Mouse (Mus musculus) MEL (cell line): ENCODE measurements at regions not wholly inside any gene's neighbourhood (a gene's known extent, or its start where the extent isn't known, plus 50 kb on each side); places are given as distances from the start of the nearest gene placed in this dataset.

Source experiments
- DNase-seq: peaks from one replicate; pipeline ENCODE4 v3.0.0; 2011; ENCODE audit warnings: low read depth, low spot score
- H3K27ac ChIP-seq: 2 replicates; pipeline ENCODE4 v1.5.1; 2012; ENCODE audit warnings: low read depth, mild to moderate bottlenecking, control low read depth, low read length, moderate library complexity; ENCODE audit not compliant: control insufficient read depth
- H3K27me3 ChIP-seq, 2 experiments: fragments of 150-350 bp in 1 of 2; sonication (generic) in 1 of 2; 2 replicates each; pipeline ENCODE4 v1.6.1; 2012; ENCODE audit warnings: low read length in 2 of 2, mild to moderate bottlenecking in 2 of 2, improper control_type of control experiment in 1 of 2, moderate library complexity in 1 of 2; ENCODE audit not compliant: insufficient read depth in 2 of 2, control insufficient read depth in 1 of 2
- H3K36me3 ChIP-seq, 2 experiments: 2 replicates each; pipeline ENCODE4 v1.6.1; 2012 to 2014; ENCODE audit warnings: low read length in 2 of 2, improper control_type of control experiment in 1 of 2, inconsistent platforms in 1 of 2, mild to moderate bottlenecking in 1 of 2; ENCODE audit not compliant: insufficient read depth in 2 of 2, control insufficient read depth in 1 of 2
- H3K4me1 ChIP-seq, 2 experiments: fragments of 150-350 bp in 1 of 2; sonication (generic) in 1 of 2; 2 replicates each; pipeline ENCODE4 v1.6.1; 2012; ENCODE audit warnings: low read length in 2 of 2, improper control_type of control experiment in 1 of 2, mild to moderate bottlenecking in 1 of 2; ENCODE audit not compliant: insufficient read depth in 2 of 2, control insufficient read depth in 1 of 2
- H3K4me3 ChIP-seq, 2 experiments: fragments of 150-350 bp in 1 of 2; sonication (generic) in 1 of 2; 2 replicates each; pipeline ENCODE4 v1.5.1; 2012; ENCODE audit warnings: low read depth in 2 of 2, low read length in 2 of 2, mild to moderate bottlenecking in 2 of 2, moderate library complexity in 2 of 2, control low read depth in 1 of 2, improper control_type of control experiment in 1 of 2; ENCODE audit not compliant: control insufficient read depth in 1 of 2, insufficient read depth in 1 of 2
- H3K79me2 ChIP-seq: 2 replicates; pipeline ENCODE4 v1.6.1; 2012; ENCODE audit warnings: mild to moderate bottlenecking, low read length, moderate library complexity; ENCODE audit not compliant: control insufficient read depth, poor library complexity, insufficient read depth
- H3K9ac ChIP-seq: 2 replicates; pipeline ENCODE4 v1.6.1; 2012; ENCODE audit warnings: low read depth, mild to moderate bottlenecking, control low read depth, low read length, moderate library complexity; ENCODE audit not compliant: control insufficient read depth, poor library complexity, severe bottlenecking
- H3K9me3 ChIP-seq: fragments of 150-350 bp; sonication (generic); replicated peaks from 2 replicates; pipeline ENCODE4 v1.6.1; 2012; ENCODE audit warnings: mild to moderate bottlenecking, low read length, improper control_type of control experiment, moderate library complexity; ENCODE audit not compliant: insufficient read depth
- CHD1 ChIP-seq: IDR thresholded peaks from 2 replicates; pipeline ENCODE4 v1.6.1; 2012; ENCODE audit warnings: low read depth, mild to moderate bottlenecking, inconsistent platforms, low read length, improper control_type of control experiment
- CHD2 ChIP-seq: IDR thresholded peaks from 2 replicates; pipeline ENCODE4 v1.6.1; 2011; ENCODE audit warnings: low read length, improper control_type of control experiment
- CTCF ChIP-seq, 3 experiments: IDR thresholded peaks in 2 of 3; conservative IDR thresholded peaks in 1 of 3; 2 replicates each; pipeline ENCODE4 v1.5.1; 2011 to 2012; ENCODE audit warnings: low read length in 3 of 3, low read depth in 2 of 3, mild to moderate bottlenecking in 2 of 3, improper control_type of control experiment in 1 of 3, inconsistent platforms in 1 of 3, mixed read lengths in 1 of 3, moderate library complexity in 1 of 3; ENCODE audit not compliant: control insufficient read depth in 1 of 3, insufficient read depth in 1 of 3, poor library complexity in 1 of 3, severe bottlenecking in 1 of 3
- ELF1 ChIP-seq: IDR thresholded peaks from 2 replicates; pipeline ENCODE4 v1.6.1; 2014; ENCODE audit warnings: low read depth, mild to moderate bottlenecking, inconsistent platforms, low read length, improper control_type of control experiment, moderate library complexity
- ETS1 ChIP-seq: IDR thresholded peaks from 2 replicates; pipeline ENCODE4 v1.6.1; 2012; ENCODE audit warnings: low read depth, mild to moderate bottlenecking, inconsistent platforms, low read length, improper control_type of control experiment, moderate library complexity
- MAX ChIP-seq: IDR thresholded peaks from 2 replicates; pipeline ENCODE4 v1.6.1; 2011; ENCODE audit warnings: low read length, improper control_type of control experiment
- MAZ ChIP-seq: IDR thresholded peaks from 2 replicates; pipeline ENCODE4 v1.6.1; 2012; ENCODE audit warnings: low read depth, mild to moderate bottlenecking, inconsistent platforms, low read length, improper control_type of control experiment
- MEF2A ChIP-seq: IDR thresholded peaks from 2 replicates; pipeline ENCODE4 v1.6.1; 2014; ENCODE audit warnings: low read depth, mild to moderate bottlenecking, inconsistent platforms, low read length, improper control_type of control experiment; ENCODE audit not compliant: poor library complexity, insufficient replicate concordance, severe bottlenecking; ENCODE audit errors: extremely low read depth
- MXI1 ChIP-seq: IDR thresholded peaks from 2 replicates; pipeline ENCODE4 v1.6.1; 2011; ENCODE audit warnings: mild to moderate bottlenecking, low read depth, low read length, improper control_type of control experiment
- MYB ChIP-seq: IDR thresholded peaks from 2 replicates; pipeline ENCODE4 v1.6.1; 2011; ENCODE audit warnings: mild to moderate bottlenecking, low read depth, low read length, improper control_type of control experiment
- MYC ChIP-seq: IDR thresholded peaks from 2 replicates; pipeline ENCODE4 v1.6.1; 2011; ENCODE audit warnings: low read depth, mild to moderate bottlenecking, low read length, improper control_type of control experiment, moderate library complexity
- NELFE ChIP-seq: IDR thresholded peaks from 2 replicates; pipeline ENCODE4 v1.6.1; 2011; ENCODE audit warnings: low read depth, low read length, improper control_type of control experiment
- NRF1 ChIP-seq: IDR thresholded peaks from 2 replicates; pipeline ENCODE4 v1.6.1; 2014; ENCODE audit warnings: low read depth, mild to moderate bottlenecking, inconsistent platforms, low read length, improper control_type of control experiment, moderate library complexity; ENCODE audit not compliant: poor library complexity, insufficient read depth, severe bottlenecking
- POLR2AphosphoS2 ChIP-seq: IDR thresholded peaks from 2 replicates; pipeline ENCODE4 v1.6.1; 2011; ENCODE audit warnings: low read length, improper control_type of control experiment
- RAD21 ChIP-seq: IDR thresholded peaks from 2 replicates; pipeline ENCODE4 v1.6.1; 2011; ENCODE audit warnings: mild to moderate bottlenecking, low read depth, low read length, improper control_type of control experiment
- RCOR1 ChIP-seq: IDR thresholded peaks from 2 replicates; pipeline ENCODE4 v1.6.1; 2012; ENCODE audit warnings: low read depth, mild to moderate bottlenecking, inconsistent platforms, low read length, improper control_type of control experiment
- SIN3A ChIP-seq: IDR thresholded peaks from 2 replicates; pipeline ENCODE4 v1.6.1; 2012; ENCODE audit warnings: low read length, improper control_type of control experiment, inconsistent platforms
- TCF12 ChIP-seq: IDR thresholded peaks from 2 replicates; pipeline ENCODE4 v1.6.1; 2014; ENCODE audit warnings: low read depth, mild to moderate bottlenecking, inconsistent platforms, low read length, improper control_type of control experiment, moderate library complexity
- USF1 ChIP-seq: IDR thresholded peaks from 2 replicates; pipeline ENCODE4 v1.6.1; 2014; ENCODE audit warnings: low read depth, mild to moderate bottlenecking, inconsistent platforms, low read length, improper control_type of control experiment, moderate library complexity
- USF2 ChIP-seq, 2 experiments: IDR thresholded peaks; 2 replicates each; pipeline ENCODE4 v1.6.1; 2011 to 2012; ENCODE audit warnings: improper control_type of control experiment in 2 of 2, low read length in 2 of 2, borderline replicate concordance in 1 of 2, inconsistent platforms in 1 of 2, low read depth in 1 of 2, mild to moderate bottlenecking in 1 of 2; ENCODE audit not compliant: insufficient read depth in 1 of 2
- ZNF384 ChIP-seq: IDR thresholded peaks from 2 replicates; pipeline ENCODE4 v1.6.1; 2012; ENCODE audit warnings: low read depth, mild to moderate bottlenecking, inconsistent platforms, low read length, improper control_type of control experiment

GRCm38 (mm10) chr14:120632771-120633170 is 154.5 kb downstream of the Rap2a start:
- H3K27ac ChIP-seq, result no peak overlapping the region
- no peaks in the 10 kb centered on the region for H3K27me3 ChIP-seq
- no peaks in the 10 kb centered on the region for H3K79me2 ChIP-seq
- no peak for DNase-seq
- no peak overlapping the region for H3K4me3 ChIP-seq
- H3K9me3 ChIP-seq, result no peaks in the 10 kb centered on the region
- TF ChIP-seq RCOR1 (no peak), MAX (no peak), TCF12 (no peak), POLR2AphosphoS2 (no peak)
- H3K9ac ChIP-seq, result no peak overlapping the region
- H3K36me3 ChIP-seq, result no peaks in the 10 kb centered on the region
- H3K4me1 ChIP-seq, result no peaks in the 10 kb centered on the region

GRCm38 (mm10) chr14:120636726-120637400 is 158.6 kb downstream of the Rap2a start:
- no peak for DNase-seq
- no peak overlapping the region for H3K27ac ChIP-seq
- H3K4me3 ChIP-seq, result no peak overlapping the region
- H3K9ac ChIP-seq, result no peak overlapping the region
- no peaks in the 10 kb centered on the region for H3K36me3 ChIP-seq
- TF ChIP-seq NELFE (no peak), MEF2A (no peak), CHD1 (no peak), POLR2AphosphoS2 (no peak), RCOR1 (no peak), MXI1 (no peak), SIN3A (no peak), ELF1 (no peak), USF1 (no peak), MYB (no peak), CTCF (IDR thresholded peaks at IDR 0.05 in 2 of 3, conservative IDR thresholded peaks at IDR 0.05 in 1 of 3; ENCODE audit: control insufficient read depth in 1 of 3, insufficient read depth in 1 of 3, low read depth in 2 of 3, low read length in 3 of 3, poor library complexity in 1 of 3, severe bottlenecking in 1 of 3) (no peak), MYC (no peak), USF2 (IDR thresholded peaks at IDR 0.05; ENCODE audit: borderline replicate concordance in 1 of 2, insufficient read depth in 1 of 2, low read depth in 1 of 2, low read length in 2 of 2) (no peak), NRF1 (no peak), RAD21 (no peak), ZNF384 (no peak), ETS1 (no peak), MAZ (no peak), CHD2 (no peak)
- H3K79me2 ChIP-seq, result no peaks in the 10 kb centered on the region
- no peaks in the 10 kb centered on the region for H3K9me3 ChIP-seq
- H3K27me3 ChIP-seq, result no peaks in the 10 kb centered on the region
- no peaks in the 10 kb centered on the region for H3K4me1 ChIP-seq
